Mouse (Mus musculus) liver, adult (tissue): Measurements from ENCODE around the gene Ubap2.

Source experiments
- GATA4 ChIP-seq: IDR thresholded peaks from 2 replicates; pipeline ENCODE4 v1.6.1; 2014; ENCODE audit warnings: mild to moderate bottlenecking, low read length; ENCODE audit not compliant: insufficient replicate concordance

Ubap2 gene

DNA sequence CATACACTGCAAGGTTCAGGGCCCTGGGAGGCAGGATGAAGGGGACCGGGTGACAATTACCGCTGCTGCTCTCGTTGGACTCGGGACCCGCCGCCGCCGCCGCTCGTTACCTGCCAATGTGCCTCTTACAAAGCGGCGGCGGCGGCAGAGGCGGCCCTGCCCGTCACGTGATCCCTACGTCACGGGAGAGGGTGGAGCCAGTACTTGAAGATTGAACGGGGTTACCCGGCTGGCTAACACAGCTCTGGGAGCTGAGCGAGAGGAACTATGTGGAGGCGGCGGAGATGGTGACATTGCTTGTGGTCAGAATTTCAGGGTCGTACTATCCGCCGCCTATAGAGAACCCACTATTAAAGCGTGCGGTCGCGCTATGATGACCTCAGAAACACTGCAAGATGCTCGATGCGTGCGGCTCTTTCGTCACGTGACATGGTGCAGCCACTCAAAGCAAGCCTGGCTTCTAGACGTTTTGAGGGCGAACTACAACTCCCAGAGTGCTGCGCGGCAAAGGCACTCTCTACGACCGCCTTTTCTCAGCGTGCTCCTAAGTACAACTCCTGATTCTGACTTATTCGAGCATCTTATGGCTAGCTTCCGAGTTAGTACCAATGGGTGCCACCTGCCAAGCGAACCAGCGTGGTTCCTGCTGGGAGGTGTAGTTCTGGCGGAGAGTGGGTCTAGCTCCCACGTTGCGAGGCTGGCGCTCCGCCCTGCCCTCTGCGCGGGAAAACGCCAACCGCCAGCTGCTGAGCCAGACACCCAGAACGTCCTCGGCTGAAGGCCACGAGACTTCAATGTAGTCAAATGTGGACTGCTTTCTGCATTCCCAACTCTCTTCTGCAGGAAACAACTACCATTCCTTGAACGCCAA is at the start of gene Ubap2:
Gene Ubap2 (minus strand): TSS at position 165 of the 871 bp plus-strand sequence.
- peak; percentile 9; the same call in 1 of the 2 replicates for TF ChIP-seq GATA4

DNA sequence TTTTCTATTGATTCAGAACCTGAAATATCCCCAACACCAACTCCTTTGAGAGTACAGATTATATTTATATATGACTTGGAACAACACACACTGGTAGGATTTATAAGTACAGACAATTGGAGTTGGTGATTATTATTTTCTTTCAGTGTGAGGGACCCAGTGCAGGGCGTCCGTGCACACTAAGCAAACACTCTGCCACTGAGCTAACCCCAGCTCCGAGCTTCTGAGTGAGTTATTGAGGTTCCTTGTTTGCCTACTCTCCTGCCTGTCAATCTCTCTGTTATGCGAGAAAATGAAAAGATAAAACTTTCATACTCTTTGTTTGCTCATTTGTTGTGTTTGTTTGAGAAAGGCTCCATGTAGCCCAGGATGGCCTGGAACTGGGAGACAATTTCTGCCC is 46.0 kb upstream of the Ubap2 start:
- TF ChIP-seq GATA4: no peak

DNA sequence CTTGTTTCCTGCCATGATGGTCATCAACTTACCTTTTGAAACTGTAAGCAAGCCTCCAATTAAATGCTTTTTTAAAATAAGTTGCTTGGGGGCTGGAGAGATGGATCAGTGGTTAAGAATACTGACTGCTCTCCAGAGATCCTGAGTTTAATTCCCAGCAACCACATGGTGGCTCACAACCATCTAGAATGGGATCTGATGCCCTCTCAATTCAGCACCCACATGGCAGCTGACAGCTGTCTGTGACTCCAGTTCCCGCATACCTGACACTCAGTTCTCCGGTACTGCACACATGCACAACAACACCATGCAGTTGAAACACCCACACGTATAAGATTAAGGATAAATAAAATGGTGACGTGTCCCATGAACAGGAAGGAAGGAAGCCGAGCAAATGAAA is 43.3 kb upstream of the Ubap2 start:
- no peak for TF ChIP-seq GATA4

DNA sequence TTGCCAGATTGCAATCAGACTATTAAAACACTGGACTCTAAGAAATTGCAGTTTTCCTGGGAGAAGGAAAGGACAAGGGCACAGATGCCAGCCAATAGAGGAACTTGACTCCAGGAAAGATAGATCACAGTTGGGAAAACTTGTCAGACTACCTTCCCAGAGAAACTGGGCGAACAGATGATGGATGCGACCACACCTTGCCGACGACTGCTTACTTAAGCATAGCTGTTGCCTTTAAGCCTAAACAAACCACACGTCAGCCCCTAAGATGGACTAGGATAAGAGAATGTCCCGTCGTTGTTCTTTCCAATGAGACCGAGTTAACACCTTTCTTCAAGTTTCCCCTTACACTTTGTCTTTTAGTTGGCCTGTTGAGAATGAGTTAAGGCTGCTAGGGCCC is 40.2 kb upstream of the Ubap2 start:
- no peak for TF ChIP-seq GATA4

DNA sequence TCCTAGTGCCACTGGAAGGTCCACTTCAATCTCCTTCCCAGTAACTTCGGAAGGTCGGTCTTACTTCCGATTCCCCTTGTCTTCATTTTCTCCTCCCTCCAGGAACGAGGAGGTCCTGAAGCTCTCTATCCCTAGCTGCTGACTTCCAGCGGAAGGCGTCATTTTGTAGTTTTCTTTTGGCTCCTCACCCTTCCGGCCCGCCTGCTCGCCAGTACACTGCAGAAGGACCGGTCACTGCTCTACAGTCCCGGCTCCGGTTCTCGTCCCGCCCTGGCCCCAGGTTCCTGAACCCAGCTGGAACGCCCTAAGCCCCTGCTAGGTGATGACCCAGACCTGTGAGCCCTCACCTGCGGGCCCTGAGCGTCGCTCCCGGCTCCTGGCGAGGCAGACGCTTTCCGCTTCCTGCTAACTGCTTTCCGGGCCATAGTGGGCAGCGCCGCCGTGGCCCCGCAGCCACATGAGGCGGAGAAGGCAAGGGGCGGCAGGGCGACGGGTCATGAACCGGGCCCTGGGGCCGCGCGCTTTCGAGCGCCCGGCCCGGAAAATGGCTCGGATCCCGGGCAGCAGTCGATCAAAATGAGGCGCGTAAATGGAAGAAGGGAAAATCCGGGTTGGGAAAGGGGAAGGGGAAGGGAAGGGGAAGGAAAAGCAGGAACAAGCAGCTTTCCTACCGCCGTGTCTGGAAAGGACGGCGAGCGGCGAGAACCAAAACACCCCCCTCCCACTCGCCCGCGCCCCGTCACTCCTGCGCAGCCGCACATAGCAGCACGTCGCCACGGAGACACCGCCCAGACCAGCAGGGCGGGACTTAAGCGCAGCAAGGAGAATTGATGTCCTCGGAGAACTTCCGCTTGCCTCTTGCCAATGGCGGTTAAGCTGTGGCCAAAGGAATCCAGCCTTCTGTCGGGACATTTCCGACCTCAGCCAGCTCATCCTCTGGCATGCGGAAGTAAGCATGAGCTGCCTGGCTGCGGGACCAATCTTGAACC is 39.5 kb upstream of the Ubap2 start, which contains the start of gene Dcaf12:
Gene Dcaf12 (minus strand): TSS at position 749 of the 989 bp plus-strand sequence.
- TF ChIP-seq GATA4: no peak

DNA sequence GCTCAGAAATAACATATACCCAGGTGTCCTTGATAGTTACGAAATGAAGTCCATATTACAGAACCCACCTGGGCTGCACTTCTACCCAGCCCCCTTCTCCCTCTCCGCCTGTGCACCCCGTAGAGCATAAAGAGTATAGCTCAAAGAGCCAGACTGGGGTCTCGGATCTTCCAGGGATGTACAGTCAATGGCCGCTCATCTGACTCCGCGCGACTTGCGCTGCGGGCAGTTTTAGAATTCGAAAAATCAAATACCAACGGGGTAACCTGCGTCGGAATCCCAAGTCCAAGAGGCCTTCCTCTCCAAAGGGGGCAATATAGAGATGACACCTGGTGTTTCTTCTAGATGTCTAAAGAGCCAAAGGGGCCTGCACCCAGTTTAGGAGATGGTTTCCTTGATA is 38.8 kb upstream of the Ubap2 start:
- TF ChIP-seq GATA4: no peak

DNA sequence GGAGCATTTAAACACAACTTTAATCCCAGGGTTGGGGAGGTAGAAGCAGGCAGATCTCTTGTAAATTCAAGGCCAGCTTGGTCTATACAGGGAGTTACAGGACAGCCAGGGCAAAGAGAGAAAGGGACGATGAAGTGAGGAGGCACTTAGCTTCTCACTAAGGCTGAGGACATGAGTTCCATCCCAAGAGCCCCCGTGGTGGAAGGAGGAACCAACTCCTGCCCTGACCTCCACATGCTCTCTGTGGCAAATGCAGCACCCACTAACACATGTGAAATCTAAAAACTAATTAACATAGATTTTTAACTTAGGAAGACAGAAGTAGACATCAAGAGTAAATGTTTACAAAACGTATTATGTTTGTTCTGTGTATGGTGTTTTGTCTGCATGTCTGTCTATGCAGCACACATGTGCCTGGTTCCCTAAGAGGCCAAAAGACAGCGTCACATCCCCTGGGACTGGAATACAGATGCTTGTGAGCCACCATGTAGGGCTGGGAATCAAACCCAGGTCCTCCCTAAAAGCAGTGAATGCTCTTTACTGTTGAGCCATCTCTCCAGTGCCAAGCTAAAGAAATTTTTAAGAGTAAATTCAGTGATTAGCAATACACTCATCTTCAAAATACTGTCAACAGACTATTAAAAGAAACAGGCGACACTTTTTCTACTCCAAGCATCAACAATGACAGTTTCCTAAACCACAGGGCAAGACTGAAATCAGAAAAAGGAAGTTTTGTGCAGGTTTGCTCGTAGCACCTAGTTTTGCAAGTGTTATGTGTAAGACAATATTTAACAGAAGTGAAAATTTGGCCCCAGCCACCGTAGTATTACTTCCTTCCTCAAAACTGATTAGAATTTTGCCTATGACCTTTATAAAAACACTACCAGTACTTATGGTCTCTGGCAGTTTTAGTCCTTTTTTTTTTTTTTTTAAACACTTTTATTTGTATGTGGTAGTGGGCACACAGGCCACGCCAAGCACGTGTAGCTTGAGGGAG is 35.9 kb upstream of the Ubap2 start:
- no peak for TF ChIP-seq GATA4

DNA sequence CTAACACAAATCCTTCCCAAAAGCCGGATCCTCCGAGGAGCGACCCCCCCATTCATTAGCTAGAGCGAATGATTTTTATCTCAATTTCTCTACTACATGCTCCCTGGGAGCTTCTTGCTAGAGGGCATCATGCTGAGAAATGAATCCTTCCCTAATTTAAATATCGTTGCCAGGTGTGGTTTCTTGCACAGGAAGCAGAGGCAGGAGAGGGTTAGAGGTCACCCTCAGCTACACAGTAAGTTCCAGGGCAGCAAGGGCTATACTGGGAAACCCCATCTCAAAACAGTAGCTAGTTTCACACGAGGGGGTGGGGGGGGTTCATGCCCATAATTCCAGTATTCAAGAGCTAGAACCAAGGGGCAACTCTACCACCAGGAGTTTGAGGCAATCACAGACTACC is 32.5 kb upstream of the Ubap2 start:
- no peak for TF ChIP-seq GATA4

DNA sequence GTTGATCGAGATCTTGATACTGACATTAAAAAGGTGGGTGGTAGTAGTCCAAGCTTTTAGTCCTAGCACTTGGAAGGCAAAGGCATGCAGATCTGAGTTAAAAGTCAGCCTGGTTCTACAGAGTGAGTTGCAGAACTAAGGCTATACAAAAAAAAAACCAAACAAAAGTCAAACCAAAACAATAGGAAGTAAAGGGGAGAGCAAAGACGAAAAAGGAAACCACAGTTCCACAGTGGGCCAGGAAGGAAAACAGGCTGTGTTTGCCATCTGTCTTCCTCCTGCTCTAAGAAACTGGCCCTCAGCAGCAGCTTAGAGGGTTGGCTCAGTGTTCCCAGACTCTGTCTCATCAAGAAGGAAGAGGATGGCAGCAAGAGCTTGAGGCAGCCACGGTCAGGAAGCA is 29.4 kb upstream of the Ubap2 start:
- TF ChIP-seq GATA4: no peak

DNA sequence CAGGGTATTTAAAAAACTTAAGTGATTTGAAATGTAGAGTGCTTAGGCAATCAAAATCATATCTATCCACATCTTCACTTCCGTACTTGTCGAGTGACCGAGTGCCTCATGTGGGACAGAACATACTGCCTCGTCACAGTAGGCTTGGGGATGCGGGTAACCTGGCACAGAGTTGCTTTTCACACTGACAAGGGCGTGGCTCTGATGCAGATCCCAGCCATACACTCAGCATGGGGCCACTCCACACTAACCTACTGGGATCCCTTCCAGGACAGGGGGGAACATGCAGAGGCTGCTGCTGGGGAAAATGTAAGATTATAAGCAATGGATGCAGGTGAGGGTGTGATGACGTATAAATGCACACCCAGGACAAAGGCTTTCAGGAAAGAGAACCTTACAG is 28.7 kb upstream of the Ubap2 start:
- no peak for TF ChIP-seq GATA4

DNA sequence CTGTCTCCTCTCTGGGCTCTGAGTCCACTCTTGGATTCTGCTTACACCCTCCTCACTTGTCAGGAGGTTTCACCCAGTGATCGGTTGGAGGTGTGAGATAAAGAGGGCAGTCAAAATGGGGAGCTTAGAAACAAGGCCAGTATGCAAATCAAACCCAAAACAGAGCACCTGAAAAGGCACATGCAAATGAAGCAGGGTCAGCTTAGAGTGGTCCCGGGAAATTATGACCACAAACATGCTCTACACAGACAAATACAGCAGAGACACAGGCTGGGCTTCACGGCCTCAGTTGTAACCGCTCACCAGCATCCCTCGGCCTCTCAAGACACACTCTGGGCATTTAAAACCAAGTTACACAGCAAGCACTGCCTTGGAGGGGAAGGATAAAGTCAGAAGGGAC is 24.0 kb upstream of the Ubap2 start:
- TF ChIP-seq GATA4: no peak

DNA sequence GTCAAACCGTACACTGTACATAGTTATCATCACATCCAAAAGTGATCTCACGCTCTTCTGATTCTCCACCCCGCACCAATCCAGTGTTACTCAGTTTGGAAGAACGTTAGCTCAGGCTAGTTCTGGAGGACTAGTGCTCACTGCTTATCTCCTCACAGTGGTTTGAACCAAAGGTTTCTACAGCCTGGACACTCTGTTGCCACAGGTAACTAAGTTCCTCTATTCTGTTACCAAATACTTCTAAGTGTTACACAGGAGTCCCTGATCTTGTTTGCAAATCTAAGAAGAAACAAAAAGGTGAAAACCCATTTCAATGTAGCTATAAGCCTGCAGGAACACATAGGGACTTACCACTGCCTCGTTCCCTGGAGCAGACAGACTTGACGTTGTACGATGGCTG is 21.0 kb upstream of the Ubap2 start:
- TF ChIP-seq GATA4: no peak

DNA sequence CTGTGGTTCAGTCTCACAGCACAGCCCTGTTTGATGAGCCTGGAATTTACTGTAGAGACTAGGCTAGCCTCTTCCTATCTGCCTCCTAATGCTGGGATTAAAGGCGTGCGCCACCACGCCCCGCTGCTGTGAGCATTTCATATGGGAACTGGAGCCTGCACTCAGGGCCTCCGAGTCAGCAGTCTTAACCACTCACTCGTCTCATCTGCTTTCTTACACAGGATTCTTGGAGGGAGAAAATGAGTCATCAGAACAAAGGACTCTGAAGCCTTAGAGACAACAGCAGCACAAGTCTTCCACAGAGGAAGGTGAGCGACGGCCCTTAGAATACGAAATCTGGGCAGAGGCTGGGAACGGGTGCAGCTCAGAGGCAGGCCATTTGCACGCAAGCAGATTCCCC is 20.6 kb upstream of the Ubap2 start:
- TF ChIP-seq GATA4: no peak

DNA sequence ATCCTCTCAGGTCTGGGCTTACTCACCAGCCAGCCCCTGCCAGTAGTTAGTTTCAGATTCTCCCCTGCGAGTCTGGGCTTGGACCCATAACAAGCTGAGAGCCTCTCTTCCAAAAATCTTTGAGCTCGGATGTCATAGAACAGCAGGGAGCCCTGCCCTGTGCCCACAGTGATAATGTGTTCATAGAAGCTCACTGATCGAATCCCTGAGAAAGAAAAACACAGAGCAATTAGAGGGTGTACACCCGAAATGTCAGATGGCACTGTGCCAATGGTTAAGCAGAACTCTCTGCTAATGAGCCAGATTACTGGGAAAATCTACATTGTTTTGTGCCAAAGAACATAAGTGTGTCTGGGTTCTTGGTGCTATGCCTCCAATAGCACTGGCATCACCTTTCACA is 19.0 kb upstream of the Ubap2 start:
- TF ChIP-seq GATA4: no peak

DNA sequence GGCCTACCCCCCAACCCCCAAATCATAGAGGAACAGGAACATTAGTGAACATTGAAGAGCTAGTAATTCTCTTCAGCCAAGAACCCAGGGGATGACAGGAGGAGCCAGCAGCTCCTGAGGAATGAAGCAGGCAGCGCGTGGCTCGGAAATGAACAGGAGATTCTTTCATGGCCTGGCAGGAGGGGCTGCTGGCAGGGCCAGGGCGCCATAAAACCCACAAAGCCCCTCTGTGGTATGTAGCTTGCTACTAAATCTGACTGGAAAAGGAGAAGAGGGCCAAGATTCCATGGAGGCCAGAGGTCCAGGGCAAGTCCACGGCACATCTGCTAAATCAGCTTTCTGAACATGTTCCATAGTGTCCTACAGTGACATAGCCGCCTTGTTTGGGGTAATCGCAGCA is 14.9 kb upstream of the Ubap2 start:
- TF ChIP-seq GATA4: no peak

DNA sequence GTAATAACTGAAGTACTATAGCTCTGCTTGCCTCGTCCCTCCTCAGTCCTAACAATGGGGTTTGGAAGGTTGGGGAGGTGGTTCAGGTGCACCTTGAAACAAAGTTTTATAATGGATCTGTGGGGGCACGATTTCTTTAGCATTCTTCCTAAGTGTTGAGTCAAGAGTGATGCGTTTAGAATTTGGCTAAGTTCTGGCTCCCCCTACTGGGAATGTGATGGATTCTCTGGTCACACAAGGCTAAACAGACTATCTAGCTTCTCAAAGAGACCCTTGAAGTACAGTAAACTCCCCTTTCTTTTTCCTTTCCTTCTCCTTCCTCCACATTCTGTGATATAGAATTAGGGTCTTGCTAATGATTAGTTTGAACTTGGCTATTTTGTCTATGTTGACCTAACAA is 11.5 kb upstream of the Ubap2 start:
- no peak for TF ChIP-seq GATA4
